Mouse (Mus musculus): Measurements from ENCODE around the gene Eef2kmt. TPM values are rescaled to one million over a fixed set of nuclear protein-coding genes. Genes with fewer than 3 reads are reported as not detected.
A peak's percentile ranks its signal among the peaks of the same experiment; 100 is the strongest.
"Not testable (repeated sequence)": the region's sequence is repeated elsewhere in the genome, so short reads cannot be mapped to it uniquely, and the experiment has no call there.

The Eef2kmt gene
- total RNA-seq, 2 experiments from 2014 or later = 7.2 to 8.0 TPM

GRCm38 (mm10) chr16:5226534-5226933 lies 29.2 kb downstream of the Eef2kmt start:
- DNase-seq = not testable (repeated sequence)

- no peak for DNase-seq
Observed at GRCm38 (mm10) chr16:5222140-5222539, 33.6 kb downstream of the Eef2kmt start, which contains the start of gene AU021092. Gene AU021092, minus strand, starts transcription at chr16:5222299.

- no peak for DNase-seq
Observed at GRCm38 (mm10) chr16:5221403-5221802, 34.4 kb downstream of the Eef2kmt start.

GRCm38 (mm10) chr16:5217341-5218133 lies 38.2 kb downstream of the Eef2kmt start:
- no peak for DNase-seq

GRCm38 (mm10) chr16:5216686-5217085 lies 39.1 kb downstream of the Eef2kmt start:
- no peak for DNase-seq

- DNase-seq = no peak
Observed at GRCm38 (mm10) chr16:5214126-5214525, 41.7 kb downstream of the Eef2kmt start.

- no peak for DNase-seq
Observed at GRCm38 (mm10) chr16:5212150-5212549, 43.6 kb downstream of the Eef2kmt start.

- DNase-seq = no peak
Observed at GRCm38 (mm10) chr16:5210365-5210764, 45.4 kb downstream of the Eef2kmt start.

- DNase-seq = no peak
Observed at GRCm38 (mm10) chr16:5206051-5206450, 49.7 kb downstream of the Eef2kmt start.

- no peak for DNase-seq
Observed at GRCm38 (mm10) chr16:5205431-5205970, 50.3 kb downstream of the Eef2kmt start.

- DNase-seq = peak; percentile 71
Observed at GRCm38 (mm10) chr16:5203668-5204433, 51.9 kb downstream of the Eef2kmt start, which contains the start of gene Nagpa. Gene Nagpa, minus strand, starts transcription at chr16:5204012.

- DNase-seq = no peak
Observed at GRCm38 (mm10) chr16:5203200-5203599, 52.6 kb downstream of the Eef2kmt start.

GRCm38 (mm10) chr16:5202681-5203080 lies 53.1 kb downstream of the Eef2kmt start:
- DNase-seq = no peak

GRCm38 (mm10) chr16:5195080-5195479 lies 60.7 kb downstream of the Eef2kmt start:
- DNase-seq = no peak

Small RNAs within 50 kb of the gene (microRNA-seq; reads per million reads assigned to microRNA genes)
- gene Gm23689 (ENCODE audit: borderline replicate concordance in 2 of 2) = 0 reads per million in 2 experiments
- gene Gm26095 (ENCODE audit: borderline replicate concordance in 2 of 2) = 0 reads per million in 2 experiments
- gene Mir6364 (ENCODE audit: borderline replicate concordance in 2 of 2) = 0 reads per million in 2 experiments

Other genes with a start within 250 kb of the Eef2kmt start
- gene Smim22, start 248.7 kb downstream of the Eef2kmt start, total RNA-seq (2021) = not detected
- 1 to 10 TPM; 7.8 to 9.3 TPM for gene Rogdi, start 242.4 kb downstream of the Eef2kmt start, total RNA-seq (2021)
- 10 to 100 TPM; 31.2 to 31.8 TPM for gene Glyr1, start 206.1 kb downstream of the Eef2kmt start, total RNA-seq (2021)
- 10 to 100 TPM; 21.5 to 23.4 TPM for gene Ubn1, start 205.9 kb downstream of the Eef2kmt start, total RNA-seq (2021)
- gene Ppl, start 123.6 kb downstream of the Eef2kmt start, total RNA-seq (2021) = 1 to 10 TPM in 1 of 2 experiments, under 1 TPM in 1; 0.77 to 2.2 TPM
- 10 to 100 TPM; 11.4 to 12.9 TPM for gene Sec14l5, start 108.9 kb downstream of the Eef2kmt start, total RNA-seq (2021)
- 1 to 10 TPM; 7.0 to 7.4 TPM for gene Nagpa, start 52.0 kb downstream of the Eef2kmt start, total RNA-seq (2021)
- gene AU021092, start 33.7 kb downstream of the Eef2kmt start, total RNA-seq (2021) = 1 to 10 TPM; 4.9 to 5.9 TPM
- 10 to 100 TPM in 1 of 2 experiments, 1 to 10 TPM in 1; 7.1 to 11.6 TPM for gene Alg1, start 22.4 kb downstream of the Eef2kmt start, total RNA-seq (2021)